Mouse (Mus musculus) embryonic facial prominence, embryonic 11.5 days (tissue): ENCODE data around the gene Rcl1. TPM values are rescaled to one million over a fixed set of nuclear protein-coding genes. Genes with fewer than 3 reads are reported as not detected.

Experiments
- ATAC-seq: fragments of 200-750 bp; cut with Nextera tagmentation; replicated peaks from 2 replicates; pipeline ENCODE4 v1.8.0; 2017; ENCODE audit warnings: low read depth; ENCODE audit not compliant: insufficient number of reproducible peaks, low FRiP score, low TSS enrichment
- DNase-seq: peaks from one replicate; pipeline ENCODE4 v3.0.0-alpha.2; 2015; ENCODE audit warnings: low spot score
- H3K27ac ChIP-seq: fragments of 300-500 bp; sonication (generic); replicated peaks from 2 replicates; pipeline ENCODE4 v1.5.1; 2014; ENCODE audit warnings: mild to moderate bottlenecking, low read depth, low read length, control low read depth
- H3K27me3 ChIP-seq: fragments of 300-500 bp; sonication (generic); 2 replicates; pipeline ENCODE4 v1.6.1; 2014; ENCODE audit warnings: mild to moderate bottlenecking, low read length, moderate library complexity, mixed read lengths; ENCODE audit not compliant: control insufficient read depth, insufficient read depth
- H3K36me3 ChIP-seq: fragments of 300-500 bp; sonication (generic); replicated peaks from 2 replicates; pipeline ENCODE4 v1.6.1; 2014; ENCODE audit warnings: low read depth, mild to moderate bottlenecking, low read length, moderate library complexity, mixed read lengths; ENCODE audit not compliant: control insufficient read depth, insufficient read depth
- H3K4me1 ChIP-seq: fragments of 300-500 bp; sonication (generic); 2 replicates; pipeline ENCODE4 v1.6.1; 2014; ENCODE audit warnings: low read length, mixed read lengths; ENCODE audit not compliant: control insufficient read depth, insufficient read depth
- H3K4me2 ChIP-seq: fragments of 300-500 bp; sonication (generic); 2 replicates; pipeline ENCODE4 v1.6.1; 2014; ENCODE audit warnings: low read depth, mild to moderate bottlenecking, control low read depth, low read length, moderate library complexity
- H3K4me3 ChIP-seq: fragments of 300-500 bp; sonication (generic); 2 replicates; pipeline ENCODE4 v1.5.1; 2014; ENCODE audit warnings: low read depth, low read length, control low read depth
- H3K9ac ChIP-seq: fragments of 300-500 bp; sonication (generic); replicated peaks from 2 replicates; pipeline ENCODE4 v1.6.1; 2014; ENCODE audit warnings: mild to moderate bottlenecking, control low read depth, low read length
- H3K9me3 ChIP-seq: fragments of 300-500 bp; sonication (generic); replicated peaks from 2 replicates; pipeline ENCODE4 v1.6.1; 2016; ENCODE audit warnings: mild to moderate bottlenecking, low read length, inconsistent platforms, mixed read lengths; ENCODE audit not compliant: control insufficient read depth
- WGBS: fragments of 180-500 bp; shearing (Covaris S2); extraction: QIAGEN DNeasy Blood & Tissue Kit; methylation state at CpG from one replicate; pipeline ENCODE4 v1.1.7; 2014; 5-methylcytosine and 5-hydroxymethylcytosine counted together
- polyA plus RNA-seq: library from polyadenylated mRNA; unstranded; fragments of >200 nt; fragmentation: Nextera tagmentation; extraction: Ambion mirVana; gene quantifications from 2 replicates; pipeline ENCODE4 v1.2.1, GENCODE M21; 2014

The Rcl1 gene
- polyA plus RNA-seq, 1 experiment from 2014 or later: 73.3 TPM

- Histone ChIP-seq H3K9ac (no peak overlapping the region), H3K4me2 (no peak overlapping the region), H3K36me3 (peaks cover 3% of the 10 kb centered on the region), H3K9me3 (no peaks in the 10 kb centered on the region), H3K27me3 (no peaks in the 10 kb centered on the region), H3K27ac (no peak overlapping the region), H3K4me1 (no peaks in the 10 kb centered on the region), H3K4me3 (no peak overlapping the region)
- ATAC-seq (no peak), DNase-seq (no peak)
- 90% methylated on average over 5 of the region's 5 CpGs for WGBS
Observed at GRCm38 (mm10) chr19:29129551-29129950, 28.4 kb downstream of the Rcl1 start.

- no peak overlapping the region for H3K4me3 ChIP-seq
- H3K4me2 ChIP-seq: no peak overlapping the region
- H3K9me3 ChIP-seq: no peaks in the 10 kb centered on the region
- ATAC-seq (no peak), DNase-seq (no peak)
- no peaks in the 10 kb centered on the region for H3K4me1 ChIP-seq
- H3K36me3 ChIP-seq: peaks cover 3% of the 10 kb centered on the region
- no peaks in the 10 kb centered on the region for H3K27me3 ChIP-seq
- no peak overlapping the region for H3K9ac ChIP-seq
- 87% methylated on average over 4 of the region's 4 CpGs for WGBS
- no peak overlapping the region for H3K27ac ChIP-seq
Observed at GRCm38 (mm10) chr19:29131171-29131570, 30.0 kb downstream of the Rcl1 start.

GRCm38 (mm10) chr19:29134293-29134692 lies 33.1 kb downstream of the Rcl1 start:
- Histone ChIP-seq H3K27me3 (no peaks in the 10 kb centered on the region), H3K9me3 (no peaks in the 10 kb centered on the region), H3K36me3 (peaks cover 3% of the 10 kb centered on the region; the same call in 1 of the 2 replicates), H3K4me3 (no peak overlapping the region), H3K27ac (no peak overlapping the region), H3K4me1 (no peaks in the 10 kb centered on the region), H3K4me2 (no peak overlapping the region), H3K9ac (no peak overlapping the region)
- DNase-seq (no peak), ATAC-seq (no peak)
- WGBS: 92% methylated on average over 11 of the region's 11 CpGs

- DNase-seq (no peak), ATAC-seq (no peak)
- H3K9me3 ChIP-seq: no peaks in the 10 kb centered on the region
- no peak overlapping the region for H3K4me3 ChIP-seq
- WGBS: 88% methylated on average over 11 of the region's 11 CpGs
- H3K4me1 ChIP-seq: no peaks in the 10 kb centered on the region
- no peak overlapping the region for H3K27ac ChIP-seq
- H3K27me3 ChIP-seq: no peaks in the 10 kb centered on the region
- H3K9ac ChIP-seq: no peak overlapping the region
- H3K4me2 ChIP-seq: no peak overlapping the region
- peaks cover 3% of the 10 kb centered on the region; the same call in 1 of the 2 replicates for H3K36me3 ChIP-seq
Observed at GRCm38 (mm10) chr19:29135172-29135736, 34.1 kb downstream of the Rcl1 start.

- Histone ChIP-seq H3K4me2 (no peak overlapping the region), H3K9me3 (no peaks in the 10 kb centered on the region), H3K4me3 (no peak overlapping the region), H3K27me3 (no peaks in the 10 kb centered on the region), H3K27ac (no peak overlapping the region), H3K4me1 (no peaks in the 10 kb centered on the region), H3K9ac (no peak overlapping the region), H3K36me3 (no peaks in the 10 kb centered on the region)
- DNase-seq (no peak), ATAC-seq (no peak)
- WGBS: 91% methylated on average over 10 of the region's 10 CpGs
Observed at GRCm38 (mm10) chr19:29138546-29139270, 37.5 kb downstream of the Rcl1 start.

GRCm38 (mm10) chr19:29139699-29140456 lies 38.7 kb downstream of the Rcl1 start:
- H3K4me3 ChIP-seq: no peak overlapping the region
- H3K4me1 ChIP-seq: no peaks in the 10 kb centered on the region
- no peak overlapping the region for H3K27ac ChIP-seq
- H3K36me3 ChIP-seq: no peaks in the 10 kb centered on the region
- no peak overlapping the region for H3K9ac ChIP-seq
- 80% methylated on average over 10 of the region's 10 CpGs for WGBS
- no peak overlapping the region for H3K4me2 ChIP-seq
- no peaks in the 10 kb centered on the region for H3K27me3 ChIP-seq
- H3K9me3 ChIP-seq: no peaks in the 10 kb centered on the region
- DNase-seq (no peak), ATAC-seq (no peak)

- Histone ChIP-seq H3K4me1 (no peaks in the 10 kb centered on the region), H3K9ac (no peak overlapping the region), H3K9me3 (no peaks in the 10 kb centered on the region), H3K27me3 (no peaks in the 10 kb centered on the region), H3K4me3 (no peak overlapping the region), H3K36me3 (no peaks in the 10 kb centered on the region), H3K4me2 (no peak overlapping the region), H3K27ac (no peak overlapping the region)
- DNase-seq (no peak), ATAC-seq (no peak)
- 94% methylated on average over 16 of the region's 16 CpGs for WGBS
Observed at GRCm38 (mm10) chr19:29140933-29141332, 39.8 kb downstream of the Rcl1 start.

GRCm38 (mm10) chr19:29142307-29142706 lies 41.1 kb downstream of the Rcl1 start:
- H3K4me3 ChIP-seq: no peak overlapping the region
- no peak for DNase-seq
- H3K27me3 ChIP-seq: no peaks in the 10 kb centered on the region
- no peak overlapping the region for H3K27ac ChIP-seq
- H3K4me1 ChIP-seq: no peaks in the 10 kb centered on the region
- H3K9ac ChIP-seq: no peak overlapping the region
- H3K36me3 ChIP-seq: no peaks in the 10 kb centered on the region
- no peak for ATAC-seq
- no peak overlapping the region for H3K4me2 ChIP-seq
- 89% methylated on average over 6 of the region's 6 CpGs for WGBS
- no peaks in the 10 kb centered on the region for H3K9me3 ChIP-seq
